Mouse (Mus musculus) kidney, embryonic 14.5 days (tissue): ENCODE data around the gene Pcsk5. TPM values are rescaled to one million over a fixed set of nuclear protein-coding genes. Genes with fewer than 3 reads are reported as not detected.

Experiments
- ATAC-seq: fragments of 200-750 bp; cut with Nextera tagmentation; 2 replicates; pipeline ENCODE4 v1.8.0; 2017; ENCODE audit warnings: moderate number of reproducible peaks, mild to moderate bottlenecking, moderate TSS enrichment, moderate library complexity; ENCODE audit not compliant: low FRiP score, low TSS enrichment
- H3K27ac ChIP-seq: fragments of 300-500 bp; sonication (generic); 2 replicates; pipeline ENCODE4 v1.5.1; 2014; ENCODE audit warnings: low read depth, mild to moderate bottlenecking, low read length, moderate library complexity, mixed read lengths
- H3K27me3 ChIP-seq: fragments of 300-500 bp; sonication (generic); 2 replicates; pipeline ENCODE4 v1.6.1; 2014; ENCODE audit warnings: mild to moderate bottlenecking, low read length; ENCODE audit not compliant: control insufficient read depth, insufficient read depth
- H3K36me3 ChIP-seq: fragments of 300-500 bp; sonication (generic); 2 replicates; pipeline ENCODE4 v1.6.1; 2014; ENCODE audit warnings: low read length, mixed read lengths; ENCODE audit not compliant: control insufficient read depth, insufficient read depth
- H3K4me1 ChIP-seq: fragments of 300-500 bp; sonication (generic); 2 replicates; pipeline ENCODE4 v1.6.1; 2014; ENCODE audit warnings: low read length, mixed read lengths; ENCODE audit not compliant: control insufficient read depth, insufficient read depth
- H3K4me2 ChIP-seq: fragments of 300-500 bp; sonication (generic); replicated peaks from 2 replicates; pipeline ENCODE4 v1.6.1; 2014; ENCODE audit warnings: low read depth, mild to moderate bottlenecking, low read length
- H3K4me3 ChIP-seq: fragments of 300-500 bp; sonication (generic); 2 replicates; pipeline ENCODE4 v1.5.1; 2014; ENCODE audit warnings: mild to moderate bottlenecking, low read length
- H3K9ac ChIP-seq: fragments of 300-500 bp; sonication (generic); 2 replicates; pipeline ENCODE4 v1.6.1; 2014; ENCODE audit warnings: low read depth, mild to moderate bottlenecking, low read length, moderate library complexity
- H3K9me3 ChIP-seq: fragments of 300-500 bp; sonication (generic); 2 replicates; pipeline ENCODE4 v1.6.1; 2016; ENCODE audit warnings: low read length; ENCODE audit not compliant: control insufficient read depth
- WGBS: fragments of 180-500 bp; shearing (Covaris S2); extraction: QIAGEN DNeasy Blood & Tissue Kit; methylation state at CpG from one replicate; pipeline ENCODE4 v1.1.7; 2014; 5-methylcytosine and 5-hydroxymethylcytosine counted together
- polyA plus RNA-seq: library from polyadenylated mRNA; unstranded; fragments of >200 nt; fragmentation: Nextera tagmentation; extraction: Ambion mirVana; gene quantifications from 2 replicates; pipeline ENCODE4 v1.2.1, GENCODE M21; 2014

Gene Pcsk5
- polyA plus RNA-seq, 1 experiment from 2014 or later = 26.8 TPM

- Histone ChIP-seq H3K4me1 (no peaks in the 10 kb centered on the region), H3K9me3 (no peaks in the 10 kb centered on the region), H3K9ac (no peak overlapping the region), H3K27ac (no peak overlapping the region), H3K36me3 (no peaks in the 10 kb centered on the region), H3K4me3 (no peak overlapping the region), H3K27me3 (no peaks in the 10 kb centered on the region), H3K4me2 (no peak overlapping the region)
- no peak for ATAC-seq
- 87% methylated on average over 2 of the region's 2 CpGs for WGBS
Observed at GRCm38 (mm10) chr19:17820046-17820445, 17.4 kb downstream of the Pcsk5 start.

- no peak for ATAC-seq
- H3K36me3 ChIP-seq = no peaks in the 10 kb centered on the region
- 61% methylated on average over 5 of the region's 5 CpGs for WGBS
Observed at GRCm38 (mm10) chr19:17819081-17819480, 18.4 kb downstream of the Pcsk5 start.

GRCm38 (mm10) chr19:17815062-17815461 lies 22.4 kb downstream of the Pcsk5 start:
- H3K36me3 ChIP-seq = no peaks in the 10 kb centered on the region
- no peaks in the 10 kb centered on the region for H3K27me3 ChIP-seq
- H3K9me3 ChIP-seq = no peaks in the 10 kb centered on the region
- H3K27ac ChIP-seq = no peak overlapping the region
- WGBS = 81% methylated on average over 3 of the region's 3 CpGs
- no peak for ATAC-seq
- H3K4me1 ChIP-seq = no peaks in the 10 kb centered on the region
- no peak overlapping the region for H3K4me2 ChIP-seq
- H3K9ac ChIP-seq = no peak overlapping the region
- no peak overlapping the region for H3K4me3 ChIP-seq

More at GRCm38 (mm10) chr19:17819081-17819480, 18.4 kb downstream of the Pcsk5 start:
- Histone ChIP-seq H3K4me3 (no peak overlapping the region), H3K4me2 (no peak overlapping the region), H3K27ac (no peak overlapping the region), H3K4me1 (no peaks in the 10 kb centered on the region), H3K27me3 (no peaks in the 10 kb centered on the region), H3K9me3 (no peaks in the 10 kb centered on the region), H3K9ac (no peak overlapping the region)

GRCm38 (mm10) chr19:17813449-17813990 lies 23.9 kb downstream of the Pcsk5 start:
- no peaks in the 10 kb centered on the region for H3K36me3 ChIP-seq
- WGBS = 70% methylated on average over 5 of the region's 5 CpGs
- no peak overlapping the region for H3K4me3 ChIP-seq
- ATAC-seq = no peak
- H3K9me3 ChIP-seq = no peaks in the 10 kb centered on the region
- H3K4me1 ChIP-seq = no peaks in the 10 kb centered on the region
- H3K4me2 ChIP-seq = no peak overlapping the region
- H3K27ac ChIP-seq = no peak overlapping the region
- no peak overlapping the region for H3K9ac ChIP-seq
- no peaks in the 10 kb centered on the region for H3K27me3 ChIP-seq

GRCm38 (mm10) chr19:17812661-17813060 lies 24.8 kb downstream of the Pcsk5 start:
- Histone ChIP-seq H3K9me3 (no peaks in the 10 kb centered on the region), H3K4me3 (no peak overlapping the region), H3K4me1 (no peaks in the 10 kb centered on the region), H3K27me3 (no peaks in the 10 kb centered on the region), H3K36me3 (no peaks in the 10 kb centered on the region), H3K4me2 (no peak overlapping the region), H3K27ac (no peak overlapping the region), H3K9ac (no peak overlapping the region)
- ATAC-seq = no peak
- 63% methylated on average over 7 of the region's 7 CpGs for WGBS

GRCm38 (mm10) chr19:17806626-17807025 lies 30.8 kb downstream of the Pcsk5 start:
- Histone ChIP-seq H3K27ac (no peak overlapping the region), H3K36me3 (no peaks in the 10 kb centered on the region), H3K27me3 (no peaks in the 10 kb centered on the region), H3K4me2 (no peak overlapping the region), H3K9ac (no peak overlapping the region), H3K4me1 (no peaks in the 10 kb centered on the region), H3K9me3 (no peaks in the 10 kb centered on the region), H3K4me3 (no peak overlapping the region)
- ATAC-seq = no peak
- WGBS = 57% methylated on average over 5 of the region's 5 CpGs

GRCm38 (mm10) chr19:17800798-17801197 lies 36.6 kb downstream of the Pcsk5 start:
- H3K9me3 ChIP-seq = no peaks in the 10 kb centered on the region
- no peaks in the 10 kb centered on the region for H3K27me3 ChIP-seq
- 80% methylated on average over 1 of the region's 1 CpGs for WGBS
- H3K27ac ChIP-seq = no peak overlapping the region
- H3K4me2 ChIP-seq = no peak overlapping the region
- no peak overlapping the region for H3K9ac ChIP-seq
- no peak for ATAC-seq
- no peak overlapping the region for H3K4me3 ChIP-seq
- H3K36me3 ChIP-seq = no peaks in the 10 kb centered on the region
- no peaks in the 10 kb centered on the region for H3K4me1 ChIP-seq

- ATAC-seq = no peak
Observed at GRCm38 (mm10) chr19:17799419-17800185, 37.8 kb downstream of the Pcsk5 start.

GRCm38 (mm10) chr19:17793457-17793856 lies 44.0 kb downstream of the Pcsk5 start:
- no peak for ATAC-seq
- WGBS = 90% methylated on average over 4 of the region's 4 CpGs
- no peak overlapping the region for H3K4me3 ChIP-seq
- no peak overlapping the region for H3K27ac ChIP-seq
- no peaks in the 10 kb centered on the region for H3K4me1 ChIP-seq
- no peak overlapping the region for H3K9ac ChIP-seq
- no peaks in the 10 kb centered on the region for H3K9me3 ChIP-seq
- H3K36me3 ChIP-seq = peaks cover 6% of the 10 kb centered on the region; the same call in 1 of the 2 replicates
- no peak overlapping the region for H3K4me2 ChIP-seq
- H3K27me3 ChIP-seq = no peaks in the 10 kb centered on the region

More at GRCm38 (mm10) chr19:17799419-17800185, 37.8 kb downstream of the Pcsk5 start:
- Histone ChIP-seq H3K9ac (no peak overlapping the region), H3K4me2 (no peak overlapping the region), H3K4me3 (no peak overlapping the region), H3K27ac (no peak overlapping the region), H3K4me1 (no peaks in the 10 kb centered on the region), H3K9me3 (no peaks in the 10 kb centered on the region), H3K27me3 (no peaks in the 10 kb centered on the region), H3K36me3 (no peaks in the 10 kb centered on the region)
- 98% methylated on average over 4 of the region's 4 CpGs for whole genome bisulfite sequencing
